Mouse (Mus musculus) R1 (cell line): Measurements from ENCODE around the gene Fam69b.

Source experiments
- DNase-seq: peaks from one replicate; pipeline ENCODE4 v3.0.0-alpha.2; 2018; ENCODE audit warnings: low read depth, low spot score

Gene Fam69b

GRCm38 (mm10) chr2:26626081-26626480 lies 2.2 kb upstream of the Fam69b start:
- DNase-seq: peak; percentile 37

DNA sequence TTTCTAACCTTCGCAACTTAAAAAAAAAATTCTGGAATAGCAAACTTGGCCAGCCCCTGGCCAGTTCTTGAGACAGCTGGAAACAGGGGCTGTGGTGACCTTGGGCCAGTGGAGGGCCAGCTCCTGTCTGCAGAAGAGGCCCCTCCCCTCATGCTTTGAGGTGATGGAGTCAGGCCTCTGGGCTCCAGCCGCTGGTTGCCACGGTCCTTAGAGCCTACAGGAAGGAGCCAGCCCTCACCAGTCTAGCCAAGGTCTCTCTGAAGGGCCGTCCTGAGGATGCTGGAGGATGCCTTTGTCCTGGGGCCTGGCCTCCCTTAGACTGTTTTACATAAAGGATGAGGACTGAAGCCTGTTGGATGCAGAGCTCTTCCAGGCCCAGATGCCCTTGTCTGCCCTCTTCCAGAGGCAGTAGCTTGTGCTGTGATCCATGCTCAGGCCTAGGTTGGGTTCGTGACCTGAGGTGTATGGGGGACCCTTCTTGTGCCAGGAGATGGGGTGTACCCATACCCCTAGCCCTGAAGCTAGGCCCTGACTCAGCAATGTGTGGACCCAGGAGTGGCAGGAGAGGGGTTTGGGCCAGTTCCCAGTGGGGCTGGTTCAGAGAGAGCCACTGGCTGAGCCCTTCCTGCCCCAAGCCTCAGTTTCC lies 658 bp downstream of the Fam69b start:
- peak; percentile 50 for DNase-seq

GRCm38 (mm10) chr2:26632541-26633395 lies 4.5 kb downstream of the Fam69b start:
- DNase-seq: peak; percentile 24

DNA sequence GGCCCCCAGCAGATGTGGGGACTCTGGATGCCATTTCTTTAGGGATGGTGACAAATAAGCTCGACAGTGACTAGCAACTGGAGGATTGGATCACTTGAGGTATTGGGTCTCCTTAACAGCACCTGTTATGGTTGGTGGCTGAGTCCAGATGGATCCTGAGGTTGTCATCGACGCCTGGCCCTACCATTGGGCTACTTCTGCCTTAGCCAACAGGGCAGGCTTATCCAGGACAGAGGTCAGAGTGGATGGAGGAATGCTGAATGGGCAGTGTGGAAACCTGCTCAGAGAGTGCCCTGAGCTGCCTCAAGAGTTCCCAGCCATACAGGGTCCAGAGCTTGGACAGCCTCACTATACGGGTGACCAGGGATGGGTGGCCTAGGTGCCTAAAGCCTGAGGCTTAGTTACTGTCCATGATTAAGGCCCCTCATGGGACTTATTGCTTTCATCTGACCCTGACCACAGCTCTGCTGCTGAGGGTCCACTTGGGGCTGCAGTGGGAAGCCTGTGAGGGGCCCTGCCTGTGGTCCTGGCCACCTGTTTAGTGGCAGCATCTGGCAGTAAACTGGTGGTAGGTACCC lies 5.8 kb downstream of the Fam69b start:
- DNase-seq: peak; percentile 52

- DNase-seq: peak; percentile 71
Measured at GRCm38 (mm10) chr2:26634629-26635488, 6.6 kb downstream of the Fam69b start.

DNA sequence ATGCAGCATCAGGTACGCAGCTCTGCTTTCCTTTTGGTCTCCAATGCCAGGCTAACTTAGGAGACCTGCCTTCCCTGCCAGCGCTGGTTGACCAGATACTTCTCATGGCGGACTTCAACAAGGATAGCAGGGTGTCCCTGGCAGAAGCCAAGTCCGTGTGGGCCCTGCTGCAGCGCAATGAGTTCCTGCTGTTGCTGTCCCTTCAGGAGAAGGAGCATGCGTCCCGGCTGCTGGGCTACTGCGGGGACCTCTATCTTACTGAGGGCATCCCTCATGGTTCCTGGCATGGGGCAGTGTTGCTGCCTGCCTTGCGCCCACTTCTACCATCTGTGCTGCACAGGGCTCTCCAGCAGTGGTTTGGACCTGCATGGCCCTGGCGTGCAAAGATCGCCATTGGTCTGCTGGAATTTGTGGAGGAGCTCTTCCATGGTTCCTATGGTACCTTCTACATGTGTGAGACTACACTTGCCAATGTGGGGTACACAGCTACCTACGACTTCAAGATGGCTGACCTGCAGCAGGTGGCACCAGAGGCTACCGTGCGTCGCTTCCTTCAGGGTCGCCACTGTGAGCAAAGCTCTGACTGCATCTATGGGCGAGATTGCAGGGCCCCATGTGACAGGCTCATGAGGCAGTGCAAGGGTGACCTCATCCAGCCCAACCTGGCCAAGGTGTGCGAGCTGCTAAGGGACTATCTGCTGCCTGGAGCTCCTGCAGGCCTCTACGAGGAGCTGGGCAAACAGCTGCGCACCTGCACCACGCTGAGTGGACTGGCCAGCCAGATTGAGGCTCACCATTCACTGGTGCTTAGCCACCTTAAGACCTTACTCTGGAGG lies 7.5 kb downstream of the Fam69b start:
- peak; percentile 79 for DNase-seq

DNA sequence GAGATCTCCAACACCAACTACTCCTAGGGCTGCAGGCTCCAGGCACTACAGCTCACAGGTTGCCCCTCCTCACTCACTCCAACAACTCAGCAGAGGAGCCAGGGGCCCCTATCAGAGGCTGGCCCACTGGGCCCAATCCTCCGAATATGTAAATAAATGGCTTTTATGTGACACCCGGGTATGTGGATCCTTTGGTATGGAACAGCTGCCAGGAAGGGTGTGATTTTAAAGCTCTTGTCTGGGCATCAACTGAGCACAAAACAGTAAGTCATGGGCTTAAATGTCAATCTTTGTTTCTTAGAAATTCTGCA lies 8.0 kb downstream of the Fam69b start:
- DNase-seq: peak; percentile 67

GRCm38 (mm10) chr2:26637316-26637932 lies 9.2 kb downstream of the Fam69b start:
- peak; percentile 25 for DNase-seq

- peak; percentile 26 for DNase-seq
Measured at GRCm38 (mm10) chr2:26638039-26638438, 9.8 kb downstream of the Fam69b start.

DNA sequence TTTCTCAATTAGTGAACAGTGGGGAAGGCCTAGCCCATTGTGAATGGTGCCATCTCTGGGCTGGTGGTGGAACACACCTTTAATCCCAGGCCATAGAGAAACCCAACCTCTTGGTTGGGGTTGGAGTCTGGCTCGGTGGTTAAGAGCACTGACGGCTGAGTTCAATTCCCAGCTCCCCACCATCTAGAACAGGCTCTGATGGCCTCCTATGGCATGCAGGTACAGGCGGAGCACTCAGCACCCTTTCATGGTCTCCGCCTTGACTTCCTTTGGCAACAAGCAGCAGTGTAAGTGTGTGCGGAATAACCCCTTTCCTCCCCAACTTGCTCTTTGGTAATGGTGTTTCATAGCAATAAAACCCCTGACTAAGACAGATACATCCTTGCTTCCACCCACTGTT lies 10.3 kb downstream of the Fam69b start:
- no peak for DNase-seq

- peak; percentile 85 for DNase-seq
Measured at GRCm38 (mm10) chr2:26639083-26639482, 10.8 kb downstream of the Fam69b start.

GRCm38 (mm10) chr2:26639838-26640830 lies 11.9 kb downstream of the Fam69b start:
- DNase-seq: peak; percentile 96

GRCm38 (mm10) chr2:26641006-26641647 lies 12.9 kb downstream of the Fam69b start:
- DNase-seq: no peak

- DNase-seq: peak; percentile 83
Measured at GRCm38 (mm10) chr2:26643942-26644341, 15.7 kb downstream of the Fam69b start.

- DNase-seq: peak; percentile 94
Measured at GRCm38 (mm10) chr2:26646643-26647293, 18.5 kb downstream of the Fam69b start.

GRCm38 (mm10) chr2:26654687-26655086 lies 26.4 kb downstream of the Fam69b start:
- DNase-seq: no peak

DNA sequence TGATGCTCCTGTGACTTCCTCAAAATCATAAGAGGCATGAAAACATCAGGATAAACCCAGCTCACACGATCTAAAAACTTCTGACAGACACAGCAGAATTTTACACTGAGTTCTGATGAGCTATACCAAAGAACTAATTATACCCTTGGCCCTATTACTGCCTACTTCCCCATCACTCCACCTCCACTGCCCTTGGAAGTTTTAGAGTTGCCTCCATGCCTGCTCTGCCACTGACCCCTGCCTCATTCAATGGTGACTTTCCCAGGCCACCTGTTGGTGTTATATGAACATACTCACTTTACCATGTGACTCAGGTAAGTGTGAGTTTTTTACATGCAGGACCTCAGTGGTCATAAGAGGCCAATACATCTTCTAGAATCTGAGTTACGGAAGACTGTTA lies 29.2 kb downstream of the Fam69b start:
- no peak for DNase-seq

DNA sequence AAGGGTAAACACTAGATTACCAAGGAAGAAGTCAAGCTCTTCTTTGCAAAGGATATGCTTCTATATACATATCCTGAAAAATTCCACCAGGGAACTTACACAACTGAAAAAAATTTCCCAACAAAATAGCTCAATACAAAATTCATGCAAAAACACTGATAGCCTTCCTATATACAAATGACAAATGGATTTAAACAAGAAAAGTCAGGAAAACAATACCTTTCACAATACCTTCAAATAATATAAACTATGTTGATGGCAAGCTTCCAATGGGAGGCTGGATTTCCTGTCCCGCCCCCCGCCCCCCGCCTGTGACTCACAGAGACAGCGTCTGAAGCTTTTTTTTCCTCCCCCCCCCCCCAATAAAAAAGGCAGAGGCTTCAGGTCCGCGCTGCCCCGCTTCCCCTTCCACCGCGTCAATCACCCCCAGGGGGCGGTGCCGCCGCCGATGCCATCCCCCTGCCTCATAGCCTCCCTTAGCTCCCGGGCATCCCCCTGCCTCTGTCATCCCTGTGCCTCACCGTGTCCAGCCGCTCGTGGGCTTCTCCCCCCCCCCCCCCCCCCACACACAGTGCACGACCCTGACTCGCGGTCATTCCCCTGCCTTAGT lies 33.0 kb downstream of the Fam69b start:
- peak; percentile 38 for DNase-seq
